Mouse (Mus musculus) liver, embryonic 13.5 days (tissue): ENCODE measurements around the gene Pth. TPM values are rescaled to one million over a fixed set of nuclear protein-coding genes. Genes with fewer than 3 reads are reported as not detected.

ENCODE experiments used
- ATAC-seq: fragments of 200-750 bp; cut with Nextera tagmentation; 2 replicates; pipeline ENCODE4 v1.8.0; 2017; ENCODE audit warnings: low read depth, mild to moderate bottlenecking, moderate number of reproducible peaks, moderate library complexity
- DNase-seq: peaks from one replicate; pipeline ENCODE4 v3.0.0; 2022
- H3K27ac ChIP-seq: fragments of 300-500 bp; sonication (generic); 2 replicates; pipeline ENCODE4 v1.5.1; 2015; ENCODE audit warnings: moderate library complexity, mild to moderate bottlenecking, inconsistent platforms
- H3K27me3 ChIP-seq: fragments of 300-500 bp; sonication (generic); 2 replicates; pipeline ENCODE4 v1.6.1; 2015; ENCODE audit warnings: mild to moderate bottlenecking, inconsistent platforms
- H3K36me3 ChIP-seq: fragments of 300-500 bp; sonication (generic); 2 replicates; pipeline ENCODE4 v1.6.1; 2015; ENCODE audit warnings: mild to moderate bottlenecking, inconsistent platforms
- H3K4me1 ChIP-seq: fragments of 300-500 bp; sonication (generic); replicated peaks from 2 replicates; pipeline ENCODE4 v1.6.1; 2015; ENCODE audit warnings: inconsistent platforms
- H3K4me2 ChIP-seq: fragments of 300-500 bp; sonication (generic); 2 replicates; pipeline ENCODE4 v1.6.1; 2015; ENCODE audit warnings: inconsistent platforms, mild to moderate bottlenecking, moderate library complexity
- H3K4me3 ChIP-seq: fragments of 300-500 bp; sonication (generic); replicated peaks from 2 replicates; pipeline ENCODE4 v1.5.1; 2015; ENCODE audit warnings: mild to moderate bottlenecking, inconsistent platforms
- H3K9ac ChIP-seq: fragments of 300-500 bp; sonication (generic); 2 replicates; pipeline ENCODE4 v1.6.1; 2015; ENCODE audit warnings: mild to moderate bottlenecking, inconsistent platforms
- H3K9me3 ChIP-seq: fragments of 300-500 bp; sonication (generic); replicated peaks from 2 replicates; pipeline ENCODE4 v1.6.1; 2016; ENCODE audit warnings: inconsistent platforms
- WGBS: fragments of 180-500 bp; shearing (Covaris S2); methylation state at CpG from one replicate; pipeline ENCODE4 v1.1.7; 2015; ENCODE audit not compliant: insufficient replicate concordance; 5-methylcytosine and 5-hydroxymethylcytosine counted together
- polyA plus RNA-seq: library from polyadenylated mRNA; unstranded; fragments of >200 nt; fragmentation: Nextera tagmentation; extraction: Ambion mirVana; gene quantifications from 2 replicates; pipeline ENCODE4 v1.2.1, GENCODE M21; 2015

Pth gene
- polyA plus RNA-seq: not detected in 2 replicates

- Histone ChIP-seq H3K9ac (no peak within 1 kb of the TSS), H3K4me3 (no peak within 1 kb of the TSS), H3K27me3 (no peaks in the 10 kb centered on the region), H3K27ac (no peak within 1 kb of the TSS), H3K9me3 (no peaks in the 10 kb centered on the region), H3K4me2 (no peak within 1 kb of the TSS), H3K4me1 (peaks cover 3% of the 10 kb centered on the region; the same call in 1 of the 2 replicates), H3K36me3 (no peaks in the 10 kb centered on the region)
- WGBS: 60% methylated on average over 2 of the region's 2 CpGs
- ATAC-seq (no peak), DNase-seq (no peak)
Measured at GRCm38 (mm10) chr7:113388470-113388869, at the start of gene Pth. Gene Pth, minus strand, starts transcription at chr7:113388570.

- H3K4me3 ChIP-seq: no peak overlapping the region
- WGBS: 29% methylated on average over 10 of the region's 10 CpGs
- no peaks in the 10 kb centered on the region for H3K9me3 ChIP-seq
- H3K27me3 ChIP-seq: no peaks in the 10 kb centered on the region
- no peaks in the 10 kb centered on the region for H3K4me1 ChIP-seq
- no peaks in the 10 kb centered on the region for H3K36me3 ChIP-seq
- DNase-seq (no peak), ATAC-seq (no peak)
- no peak overlapping the region for H3K27ac ChIP-seq
- no peak overlapping the region for H3K9ac ChIP-seq
- no peak overlapping the region for H3K4me2 ChIP-seq
Measured at GRCm38 (mm10) chr7:113436312-113436711, 47.9 kb upstream of the Pth start.

DNA sequence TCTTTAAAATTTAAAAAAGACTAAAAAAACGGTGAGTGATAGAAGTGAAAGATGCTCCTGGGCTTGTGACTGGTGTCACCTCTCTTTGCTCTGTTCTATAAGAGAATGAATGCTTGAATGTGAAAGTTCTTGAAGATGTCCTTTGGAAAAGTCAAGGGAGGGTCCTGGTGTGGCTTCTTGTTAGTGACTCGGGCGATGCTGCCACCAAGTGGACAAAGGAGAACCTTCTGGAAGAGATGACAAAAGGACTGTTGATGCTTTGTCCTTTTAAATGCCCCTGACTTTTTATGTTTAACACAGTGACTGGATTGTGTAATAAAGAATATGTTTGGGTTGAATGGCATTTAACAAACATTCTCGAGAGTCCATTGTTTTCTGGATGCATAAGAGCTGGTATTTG lies 45.9 kb upstream of the Pth start:
- Histone ChIP-seq H3K9ac (no peak overlapping the region), H3K4me3 (no peak overlapping the region), H3K36me3 (no peaks in the 10 kb centered on the region), H3K27ac (no peak overlapping the region), H3K4me2 (no peak overlapping the region), H3K9me3 (no peaks in the 10 kb centered on the region), H3K27me3 (no peaks in the 10 kb centered on the region), H3K4me1 (no peaks in the 10 kb centered on the region)
- ATAC-seq (no peak), DNase-seq (peak; percentile 4)
- WGBS: 8% methylated on average over 4 of the region's 4 CpGs

GRCm38 (mm10) chr7:113433451-113433850 lies 45.1 kb upstream of the Pth start:
- no peak overlapping the region for H3K9ac ChIP-seq
- no peak overlapping the region for H3K4me3 ChIP-seq
- H3K36me3 ChIP-seq: no peaks in the 10 kb centered on the region
- no peaks in the 10 kb centered on the region for H3K27me3 ChIP-seq
- no peak overlapping the region for H3K4me2 ChIP-seq
- H3K4me1 ChIP-seq: no peaks in the 10 kb centered on the region
- no peaks in the 10 kb centered on the region for H3K9me3 ChIP-seq
- 59% methylated on average over 3 of the region's 3 CpGs for WGBS
- H3K27ac ChIP-seq: no peak overlapping the region
- ATAC-seq: no peak
- DNase-seq: no peak

DNA sequence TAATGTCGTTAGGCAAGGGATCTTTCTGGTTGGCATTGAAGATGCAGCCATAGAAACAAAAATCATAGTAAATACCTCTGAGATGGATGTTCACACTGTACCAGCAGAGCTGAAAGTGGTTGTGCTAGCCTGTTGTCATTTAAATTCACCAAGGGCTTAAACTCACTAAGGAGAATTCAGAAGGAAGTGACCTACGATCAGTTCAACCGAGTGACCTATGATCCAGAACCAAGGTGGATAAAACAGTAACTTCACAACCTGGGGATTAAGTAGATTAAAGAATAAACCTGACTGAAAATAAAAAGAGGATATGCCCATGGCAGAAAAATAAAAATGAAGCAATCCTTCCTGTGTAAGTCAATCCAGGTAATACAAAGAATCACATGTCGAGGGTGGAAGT lies 44.5 kb upstream of the Pth start:
- no peak overlapping the region for H3K27ac ChIP-seq
- H3K4me3 ChIP-seq: no peak overlapping the region
- ATAC-seq (no peak), DNase-seq (no peak)
- H3K4me2 ChIP-seq: no peak overlapping the region
- no peaks in the 10 kb centered on the region for H3K36me3 ChIP-seq
- H3K9ac ChIP-seq: no peak overlapping the region
- 60% methylated on average over 4 of the region's 4 CpGs for WGBS
- no peaks in the 10 kb centered on the region for H3K27me3 ChIP-seq
- H3K4me1 ChIP-seq: no peaks in the 10 kb centered on the region
- H3K9me3 ChIP-seq: no peaks in the 10 kb centered on the region

GRCm38 (mm10) chr7:113420771-113421170 lies 32.4 kb upstream of the Pth start:
- 59% methylated on average over 1 of the region's 1 CpGs for WGBS

DNA sequence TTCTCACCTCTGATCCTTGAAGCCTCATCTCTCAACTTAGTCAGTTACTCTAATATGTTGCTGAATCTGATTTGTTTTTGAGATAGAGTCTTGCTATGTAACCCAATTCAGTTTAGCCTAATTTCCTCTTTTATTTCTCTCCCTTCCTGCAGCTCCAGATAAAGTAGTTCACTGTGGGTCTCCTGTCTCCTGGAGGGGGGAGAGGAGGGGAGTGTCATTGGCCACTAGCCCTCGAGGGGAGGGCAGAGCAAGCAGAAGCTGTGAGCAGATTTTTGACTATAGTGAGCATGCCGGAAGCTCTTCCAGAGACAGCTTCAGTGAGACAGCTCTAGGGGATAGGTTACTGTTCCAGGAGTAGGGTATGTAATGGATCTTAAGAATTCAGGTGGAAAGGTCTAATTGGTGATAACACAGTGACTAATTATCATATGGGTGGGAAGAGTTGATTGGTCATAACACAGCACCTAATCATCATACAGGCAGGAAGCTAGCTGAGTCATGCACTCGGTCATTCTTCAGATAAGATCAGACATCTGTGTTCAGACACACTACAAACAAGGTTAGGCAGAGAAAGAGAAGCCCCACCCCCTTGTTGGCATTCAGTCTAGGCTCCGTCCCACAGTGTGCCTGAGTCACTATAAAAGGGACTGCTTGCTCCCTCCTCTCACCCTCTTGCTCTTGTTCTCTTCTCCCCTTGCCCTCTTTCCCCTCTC lies 30.9 kb upstream of the Pth start:
- Histone ChIP-seq H3K4me2 (peak overlapping the region; percentile 6; the same call in 1 of the 2 replicates), H3K9me3 (no peaks in the 10 kb centered on the region), H3K36me3 (no peaks in the 10 kb centered on the region), H3K9ac (no peak overlapping the region), H3K4me3 (no peak overlapping the region), H3K27ac (no peak overlapping the region), H3K27me3 (no peaks in the 10 kb centered on the region), H3K4me1 (peaks cover 14% of the 10 kb centered on the region)
- peak; percentile 93 for ATAC-seq
- peak; percentile 34 for DNase-seq
- 4% methylated on average over 4 of the region's 4 CpGs for WGBS

More at GRCm38 (mm10) chr7:113420771-113421170, 32.4 kb upstream of the Pth start:
- ATAC-seq (no peak), DNase-seq (no peak)
- Histone ChIP-seq H3K36me3 (no peaks in the 10 kb centered on the region), H3K27ac (no peak overlapping the region), H3K4me2 (no peak overlapping the region), H3K27me3 (no peaks in the 10 kb centered on the region), H3K9me3 (no peaks in the 10 kb centered on the region), H3K4me1 (peaks cover 14% of the 10 kb centered on the region), H3K4me3 (no peak overlapping the region), H3K9ac (no peak overlapping the region)

DNA sequence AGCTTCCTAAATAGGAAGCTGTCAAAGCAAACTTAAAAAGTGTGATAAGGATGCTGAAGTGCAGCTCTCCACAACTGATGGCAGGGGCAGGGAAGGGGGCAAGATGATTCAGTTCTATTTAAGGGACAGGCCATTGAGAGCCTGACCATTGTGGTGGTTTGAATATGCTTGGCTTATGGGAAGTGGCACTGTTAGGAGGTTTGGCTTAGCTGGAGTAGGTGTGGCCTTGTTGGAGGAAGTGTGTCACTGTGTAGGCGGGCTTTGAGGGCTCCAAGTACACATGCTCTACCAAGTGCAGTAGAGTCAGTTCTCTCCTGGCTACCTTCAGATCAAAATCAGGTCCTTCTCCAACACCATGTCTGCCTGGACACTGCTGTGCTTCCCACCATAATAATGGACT lies 28.2 kb upstream of the Pth start:
- H3K36me3 ChIP-seq: no peaks in the 10 kb centered on the region
- WGBS: 83% methylated on average over 1 of the region's 1 CpGs
- no peak overlapping the region for H3K9ac ChIP-seq
- H3K27me3 ChIP-seq: no peaks in the 10 kb centered on the region
- no peak overlapping the region for H3K27ac ChIP-seq
- DNase-seq: no peak
- no peaks in the 10 kb centered on the region for H3K9me3 ChIP-seq
- no peak overlapping the region for H3K4me2 ChIP-seq
- ATAC-seq: no peak
- no peak overlapping the region for H3K4me3 ChIP-seq
- H3K4me1 ChIP-seq: peaks cover 14% of the 10 kb centered on the region

DNA sequence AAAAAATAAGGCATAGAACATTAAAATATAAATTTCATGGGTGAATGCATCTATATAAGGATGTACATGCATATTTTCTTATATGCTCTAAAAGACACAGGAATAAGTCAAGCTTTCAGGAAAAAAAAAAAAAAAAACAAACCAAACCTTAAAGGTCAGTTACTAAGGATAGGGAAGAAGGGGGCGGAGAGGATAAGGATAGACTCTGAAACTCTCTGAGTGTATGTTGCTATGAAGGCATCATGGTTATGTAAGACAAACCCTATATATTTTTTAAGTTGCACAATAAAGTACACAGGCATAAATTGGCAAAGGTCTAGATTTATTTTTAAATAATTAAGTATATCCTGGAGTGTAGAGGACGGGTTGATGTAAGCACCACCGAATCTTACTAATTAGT lies 26.9 kb upstream of the Pth start:
- H3K4me3 ChIP-seq: no peak overlapping the region
- H3K9me3 ChIP-seq: no peaks in the 10 kb centered on the region
- peaks cover 14% of the 10 kb centered on the region for H3K4me1 ChIP-seq
- H3K9ac ChIP-seq: no peak overlapping the region
- no peak overlapping the region for H3K4me2 ChIP-seq
- WGBS: 82% methylated on average over 3 of the region's 3 CpGs
- no peaks in the 10 kb centered on the region for H3K27me3 ChIP-seq
- no peak overlapping the region for H3K27ac ChIP-seq
- H3K36me3 ChIP-seq: no peaks in the 10 kb centered on the region
- DNase-seq: no peak
- ATAC-seq: no peak

DNA sequence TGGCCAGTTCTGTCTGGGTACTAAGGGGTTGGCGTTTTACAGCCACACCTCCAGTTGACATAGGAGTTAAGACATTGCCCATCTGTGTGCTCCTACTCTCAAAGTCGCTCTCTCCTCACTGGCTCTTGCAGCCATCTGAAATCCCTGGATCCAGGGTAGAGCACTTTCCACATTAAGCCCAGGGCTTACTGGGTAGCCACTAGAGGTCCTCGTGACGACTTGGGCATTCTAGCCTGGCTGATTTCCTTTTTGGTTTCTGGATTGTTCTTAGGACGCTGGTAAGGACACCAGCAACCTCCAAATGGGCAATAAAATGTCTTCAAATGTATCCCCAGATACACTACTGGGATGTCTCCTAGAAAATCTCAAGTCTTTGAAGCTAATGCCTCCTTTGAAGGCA lies 20.3 kb upstream of the Pth start:
- Histone ChIP-seq H3K27ac (no peak overlapping the region), H3K9ac (no peak overlapping the region), H3K36me3 (no peaks in the 10 kb centered on the region), H3K4me2 (no peak overlapping the region), H3K9me3 (no peaks in the 10 kb centered on the region), H3K27me3 (no peaks in the 10 kb centered on the region), H3K4me1 (no peaks in the 10 kb centered on the region), H3K4me3 (no peak overlapping the region)
- WGBS: 37% methylated on average over 5 of the region's 5 CpGs
- no peak for DNase-seq
- no peak for ATAC-seq

DNA sequence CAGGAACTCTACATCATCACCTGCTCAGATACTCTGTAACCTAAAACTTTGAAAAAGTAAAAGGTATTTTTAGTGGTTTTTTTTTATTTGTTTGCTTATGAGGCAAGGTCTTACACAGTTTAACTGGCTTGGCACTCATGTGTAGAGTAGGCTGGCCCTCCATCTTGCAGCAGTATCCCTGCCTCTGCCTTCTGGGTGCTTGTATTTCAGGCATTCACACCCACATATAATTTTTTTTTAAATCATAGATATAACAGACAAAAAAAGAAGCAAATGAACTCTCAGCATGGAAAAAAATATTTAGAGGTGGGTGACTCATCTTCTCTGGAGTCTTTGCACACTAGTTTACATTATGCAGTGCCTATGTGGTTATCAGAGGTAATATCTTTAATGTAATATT lies 9.7 kb upstream of the Pth start:
- no peaks in the 10 kb centered on the region for H3K27me3 ChIP-seq
- H3K4me1 ChIP-seq: no peaks in the 10 kb centered on the region
- no peaks in the 10 kb centered on the region for H3K36me3 ChIP-seq
- H3K4me3 ChIP-seq: no peak overlapping the region
- no peaks in the 10 kb centered on the region for H3K9me3 ChIP-seq
- ATAC-seq (no peak), DNase-seq (no peak)
- no peak overlapping the region for H3K4me2 ChIP-seq
- no peak overlapping the region for H3K9ac ChIP-seq
- H3K27ac ChIP-seq: no peak overlapping the region

DNA sequence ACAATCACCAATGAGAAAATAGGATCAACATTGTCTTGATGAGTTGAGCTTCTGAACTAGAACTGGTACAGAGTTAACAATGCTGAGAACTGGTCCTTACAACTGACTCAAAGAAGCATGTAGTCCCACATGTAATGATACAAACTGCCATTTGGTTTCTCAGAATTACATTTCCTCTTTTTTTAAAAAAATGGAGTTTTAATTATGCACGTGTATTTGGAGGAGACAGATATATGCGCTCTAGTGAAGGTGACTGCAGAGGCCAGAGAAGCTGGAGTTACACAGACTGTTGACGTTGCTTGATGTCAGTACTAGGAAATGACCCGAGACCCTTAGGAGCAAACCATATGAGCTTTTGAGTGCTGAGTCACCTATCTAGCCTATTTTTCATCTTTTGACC lies 8.3 kb upstream of the Pth start:
- H3K9me3 ChIP-seq: no peaks in the 10 kb centered on the region
- no peaks in the 10 kb centered on the region for H3K27me3 ChIP-seq
- WGBS: 59% methylated on average over 4 of the region's 4 CpGs
- H3K27ac ChIP-seq: no peak overlapping the region
- H3K4me3 ChIP-seq: no peak overlapping the region
- H3K36me3 ChIP-seq: no peaks in the 10 kb centered on the region
- H3K4me1 ChIP-seq: peaks cover 3% of the 10 kb centered on the region; the same call in 1 of the 2 replicates
- H3K4me2 ChIP-seq: no peak overlapping the region
- DNase-seq: no peak
- no peak overlapping the region for H3K9ac ChIP-seq
- no peak for ATAC-seq
